Mouse (Mus musculus): ENCODE data around the gene Alpl. TPM values are rescaled to one million over a fixed set of nuclear protein-coding genes. Genes with fewer than 3 reads are reported as not detected.

The Alpl gene
- polyA plus RNA-seq, 1 experiment from 2014 or later = 21.2 TPM

GRCm38 (mm10) chr4:137763920-137764495, 32.2 kb downstream of the Alpl start:
- no peak for ATAC-seq (ENCODE audit: low FRiP score)
- no peaks in the 10 kb centered on the region for H3K27me3 ChIP-seq (ENCODE audit: control insufficient read depth, insufficient read depth, low read length)
- no peak overlapping the region for H3K27ac ChIP-seq (ENCODE audit: low read depth, low read length)
- H3K4me2 ChIP-seq (replicated peaks; ENCODE audit: low read depth, low read length) = no peak overlapping the region
- no peak overlapping the region for H3K9ac ChIP-seq (ENCODE audit: low read depth, low read length)
- H3K4me1 ChIP-seq (replicated peaks; ENCODE audit: control insufficient read depth, insufficient read depth, low read length) = peaks cover 10% of the 10 kb centered on the region
- no peak overlapping the region for H3K4me3 ChIP-seq (ENCODE audit: low read depth, low read length)
- no peak for DNase-seq (ENCODE audit: low spot score)
- 67% methylated on average over 8 of the region's 8 CpGs for WGBS
- no peaks in the 10 kb centered on the region for H3K36me3 ChIP-seq (ENCODE audit: control insufficient read depth, insufficient read depth, low read length)
- H3K9me3 ChIP-seq (ENCODE audit: control insufficient read depth, low read length) = no peaks in the 10 kb centered on the region

GRCm38 (mm10) chr4:137762886-137763285, 33.3 kb downstream of the Alpl start:
- Histone ChIP-seq H3K4me3 (ENCODE audit: low read depth, low read length) (no peak overlapping the region), H3K27me3 (ENCODE audit: control insufficient read depth, insufficient read depth, low read length) (no peaks in the 10 kb centered on the region), H3K27ac (ENCODE audit: low read depth, low read length) (no peak overlapping the region), H3K9ac (ENCODE audit: low read depth, low read length) (no peak overlapping the region), H3K4me2 (replicated peaks; ENCODE audit: low read depth, low read length) (no peak overlapping the region), H3K4me1 (replicated peaks; ENCODE audit: control insufficient read depth, insufficient read depth, low read length) (peaks cover 10% of the 10 kb centered on the region), H3K9me3 (ENCODE audit: control insufficient read depth, low read length) (no peaks in the 10 kb centered on the region), H3K36me3 (ENCODE audit: control insufficient read depth, insufficient read depth, low read length) (no peaks in the 10 kb centered on the region)
- DNase-seq (ENCODE audit: low spot score) = no peak
- 84% methylated on average over 9 of the region's 9 CpGs for WGBS
- ATAC-seq (ENCODE audit: low FRiP score) = no peak

- H3K4me1 ChIP-seq (replicated peaks; ENCODE audit: control insufficient read depth, insufficient read depth, low read length) = 0 out of 2 replicates have a peak, but pooled peaks cover 3% of the 10 kb centered on the region
These were observed 41.7 kb downstream of the Alpl start for GRCm38 (mm10) chr4:137754446-137754845.

GRCm38 (mm10) chr4:137753199-137753598, 43.0 kb downstream of the Alpl start:
- no peak overlapping the region for H3K4me3 ChIP-seq (ENCODE audit: low read depth, low read length)
- no peak overlapping the region for H3K4me2 ChIP-seq (replicated peaks; ENCODE audit: low read depth, low read length)
- H3K9me3 ChIP-seq (ENCODE audit: control insufficient read depth, low read length) = no peaks in the 10 kb centered on the region
- no peak overlapping the region for H3K27ac ChIP-seq (ENCODE audit: low read depth, low read length)
- no peaks in the 10 kb centered on the region for H3K27me3 ChIP-seq (ENCODE audit: control insufficient read depth, insufficient read depth, low read length)
- DNase-seq (ENCODE audit: low spot score) = no peak
- H3K4me1 ChIP-seq (replicated peaks; ENCODE audit: control insufficient read depth, insufficient read depth, low read length) = 0 out of 2 replicates have a peak, but pooled peaks cover 3% of the 10 kb centered on the region
- no peak for ATAC-seq (ENCODE audit: low FRiP score)
- no peaks in the 10 kb centered on the region for H3K36me3 ChIP-seq (ENCODE audit: control insufficient read depth, insufficient read depth, low read length)
- 76% methylated on average over 7 of the region's 7 CpGs for WGBS
- H3K9ac ChIP-seq (ENCODE audit: low read depth, low read length) = no peak overlapping the region

More at GRCm38 (mm10) chr4:137754446-137754845, 41.7 kb downstream of the Alpl start:
- WGBS = 77% methylated on average over 2 of the region's 2 CpGs
- no peaks in the 10 kb centered on the region for H3K27me3 ChIP-seq (ENCODE audit: control insufficient read depth, insufficient read depth, low read length)
- H3K9me3 ChIP-seq (ENCODE audit: control insufficient read depth, low read length) = no peaks in the 10 kb centered on the region
- no peak overlapping the region for H3K9ac ChIP-seq (ENCODE audit: low read depth, low read length)
- H3K4me2 ChIP-seq (replicated peaks; ENCODE audit: low read depth, low read length) = no peak overlapping the region
- H3K36me3 ChIP-seq (ENCODE audit: control insufficient read depth, insufficient read depth, low read length) = no peaks in the 10 kb centered on the region
- ATAC-seq (ENCODE audit: low FRiP score) (no peak), DNase-seq (ENCODE audit: low spot score) (no peak)
- no peak overlapping the region for H3K27ac ChIP-seq (ENCODE audit: low read depth, low read length)
- H3K4me3 ChIP-seq (ENCODE audit: low read depth, low read length) = no peak overlapping the region

- ATAC-seq (ENCODE audit: low FRiP score) = no peak
- H3K4me3 ChIP-seq (ENCODE audit: low read depth, low read length) = no peak overlapping the region
- H3K9ac ChIP-seq (ENCODE audit: low read depth, low read length) = no peak overlapping the region
- H3K4me2 ChIP-seq (replicated peaks; ENCODE audit: low read depth, low read length) = no peak overlapping the region
- DNase-seq (ENCODE audit: low spot score) = no peak
- H3K9me3 ChIP-seq (ENCODE audit: control insufficient read depth, low read length) = no peaks in the 10 kb centered on the region
- no peak overlapping the region for H3K27ac ChIP-seq (ENCODE audit: low read depth, low read length)
- no peaks in the 10 kb centered on the region for H3K36me3 ChIP-seq (ENCODE audit: control insufficient read depth, insufficient read depth, low read length)
- no peaks in the 10 kb centered on the region for H3K27me3 ChIP-seq (ENCODE audit: control insufficient read depth, insufficient read depth, low read length)
- 0 out of 2 replicates have a peak, but pooled peaks cover 3% of the 10 kb centered on the region for H3K4me1 ChIP-seq (replicated peaks; ENCODE audit: control insufficient read depth, insufficient read depth, low read length)
- WGBS = 83% methylated on average over 15 of the region's 15 CpGs
These were observed 43.7 kb downstream of the Alpl start for GRCm38 (mm10) chr4:137752471-137752870.

- Histone ChIP-seq H3K4me2 (replicated peaks; ENCODE audit: low read depth, low read length) (no peak overlapping the region), H3K9ac (ENCODE audit: low read depth, low read length) (no peak overlapping the region), H3K4me1 (replicated peaks; ENCODE audit: control insufficient read depth, insufficient read depth, low read length) (0 out of 2 replicates have a peak, but pooled peaks cover 3% of the 10 kb centered on the region), H3K36me3 (ENCODE audit: control insufficient read depth, insufficient read depth, low read length) (no peaks in the 10 kb centered on the region), H3K9me3 (ENCODE audit: control insufficient read depth, low read length) (no peaks in the 10 kb centered on the region), H3K27ac (ENCODE audit: low read depth, low read length) (no peak overlapping the region), H3K4me3 (ENCODE audit: low read depth, low read length) (no peak overlapping the region), H3K27me3 (ENCODE audit: control insufficient read depth, insufficient read depth, low read length) (no peaks in the 10 kb centered on the region)
- DNase-seq (ENCODE audit: low spot score) (no peak), ATAC-seq (ENCODE audit: low FRiP score) (no peak)
- 78% methylated on average over 9 of the region's 9 CpGs for WGBS
These were observed 44.5 kb downstream of the Alpl start for GRCm38 (mm10) chr4:137751717-137752116.

GRCm38 (mm10) chr4:137751310-137751709, 44.9 kb downstream of the Alpl start:
- DNase-seq (ENCODE audit: low spot score) (no peak), ATAC-seq (ENCODE audit: low FRiP score) (no peak; the same call in 1 of the 2 replicates)
- Histone ChIP-seq H3K9me3 (ENCODE audit: control insufficient read depth, low read length) (no peaks in the 10 kb centered on the region), H3K27me3 (ENCODE audit: control insufficient read depth, insufficient read depth, low read length) (no peaks in the 10 kb centered on the region), H3K36me3 (ENCODE audit: control insufficient read depth, insufficient read depth, low read length) (no peaks in the 10 kb centered on the region), H3K9ac (ENCODE audit: low read depth, low read length) (no peak overlapping the region), H3K4me3 (ENCODE audit: low read depth, low read length) (no peak overlapping the region), H3K4me2 (replicated peaks; ENCODE audit: low read depth, low read length) (no peak overlapping the region), H3K27ac (ENCODE audit: low read depth, low read length) (no peak overlapping the region), H3K4me1 (replicated peaks; ENCODE audit: control insufficient read depth, insufficient read depth, low read length) (0 out of 2 replicates have a peak, but pooled peaks cover 3% of the 10 kb centered on the region)
- 80% methylated on average over 8 of the region's 8 CpGs for WGBS

GRCm38 (mm10) chr4:137750121-137750520, 46.1 kb downstream of the Alpl start:
- Histone ChIP-seq H3K4me3 (ENCODE audit: low read depth, low read length) (no peak overlapping the region), H3K9me3 (ENCODE audit: control insufficient read depth, low read length) (no peaks in the 10 kb centered on the region), H3K4me2 (replicated peaks; ENCODE audit: low read depth, low read length) (no peak overlapping the region), H3K27me3 (ENCODE audit: control insufficient read depth, insufficient read depth, low read length) (no peaks in the 10 kb centered on the region), H3K4me1 (replicated peaks; ENCODE audit: control insufficient read depth, insufficient read depth, low read length) (0 out of 2 replicates have a peak, but pooled peaks cover 3% of the 10 kb centered on the region), H3K27ac (ENCODE audit: low read depth, low read length) (no peak overlapping the region), H3K36me3 (ENCODE audit: control insufficient read depth, insufficient read depth, low read length) (no peaks in the 10 kb centered on the region), H3K9ac (ENCODE audit: low read depth, low read length) (no peak overlapping the region)
- ATAC-seq (ENCODE audit: low FRiP score) (no peak), DNase-seq (ENCODE audit: low spot score) (no peak)
- 82% methylated on average over 9 of the region's 9 CpGs for WGBS

- Histone ChIP-seq H3K9ac (ENCODE audit: low read depth, low read length) (no peak overlapping the region), H3K27me3 (ENCODE audit: control insufficient read depth, insufficient read depth, low read length) (no peaks in the 10 kb centered on the region), H3K4me2 (replicated peaks; ENCODE audit: low read depth, low read length) (no peak overlapping the region), H3K4me1 (replicated peaks; ENCODE audit: control insufficient read depth, insufficient read depth, low read length) (0 out of 2 replicates have a peak, but pooled peaks cover 3% of the 10 kb centered on the region), H3K4me3 (ENCODE audit: low read depth, low read length) (no peak overlapping the region), H3K9me3 (ENCODE audit: control insufficient read depth, low read length) (no peaks in the 10 kb centered on the region), H3K36me3 (ENCODE audit: control insufficient read depth, insufficient read depth, low read length) (no peaks in the 10 kb centered on the region), H3K27ac (ENCODE audit: low read depth, low read length) (no peak overlapping the region)
- 81% methylated on average over 9 of the region's 9 CpGs for WGBS
- ATAC-seq (ENCODE audit: low FRiP score) = no peak
- DNase-seq (ENCODE audit: low spot score) = no peak
These were observed 46.5 kb downstream of the Alpl start for GRCm38 (mm10) chr4:137749680-137750079.
